20 mouse cellular contexts compared by ENCODE assay signal in genomic region chr2:38678947-38679346, GRCm38 (mm10). TPM values are rescaled to one million over a fixed set of nuclear protein-coding genes. Genes with fewer than 3 reads are reported as not detected.
"Had no signal": no experiment of that assay in that cellular context is flagged by ENCODE, and none has a peak within 500 bp of the region (broad histone marks: within the 10 kb centered on the region; RNA-seq: fewer than 3 reads in every experiment).

No protein-coding gene starts in this region.

- H3K9ac ChIP-seq: kidney, embryonic 15.5 days; limb, embryonic 12.5 days; limb, embryonic 15.5 days; liver, embryonic 14.5 days; liver, postnatal 0 days; lung, embryonic 14.5 days had no signal

- H3K4me1 ChIP-seq: kidney, embryonic 15.5 days; limb, embryonic 12.5 days; limb, embryonic 15.5 days; midbrain, embryonic 10.5 days had no signal

- DNase-seq: kidney, adult 2 months; kidney, postnatal 10 days; kidney, postnatal 36 days; left cerebral cortex, postnatal 4 days; liver, postnatal 0 days; lung, embryonic 14.5 days; lung, postnatal 10 days; lung, postnatal 36 days; midbrain, embryonic 14.5 days; thymus, adult 18-20 months; thymus, postnatal 36 days had no signal

- H3K27ac ChIP-seq: kidney, embryonic 15.5 days; limb, embryonic 12.5 days; limb, embryonic 15.5 days; liver, embryonic 14.5 days; midbrain, embryonic 10.5 days had no signal

- H3K27me3 ChIP-seq: kidney, embryonic 15.5 days; limb, embryonic 15.5 days had no signal

- H3K9me3 ChIP-seq: kidney, embryonic 15.5 days; limb, embryonic 12.5 days; limb, embryonic 15.5 days; megakaryocyte, embryonic 14.5 days; midbrain, embryonic 10.5 days had no signal

- ATAC-seq: liver, postnatal 0 days had no signal

- H3K4me2 ChIP-seq: kidney, embryonic 15.5 days; limb, embryonic 12.5 days; limb, embryonic 15.5 days; liver, embryonic 11.5 days; lung, embryonic 14.5 days had no signal

- H3K4me3 ChIP-seq: kidney, embryonic 15.5 days; limb, embryonic 12.5 days; limb, embryonic 15.5 days; megakaryocyte, embryonic 14.5 days; midbrain, embryonic 10.5 days had no signal

- H3K36me3 ChIP-seq: kidney, embryonic 15.5 days; limb, embryonic 12.5 days; limb, embryonic 15.5 days; midbrain, embryonic 10.5 days had no signal

RNA-seq across cellular contexts. Expression of gene Nr5a1, which starts 35.4 kb away (rescaled TPM):
- polyA plus RNA-seq: liver, embryonic 14.5 days; liver, postnatal 0 days; midbrain, embryonic 14.5 days; neural tube, embryonic 14.5 days; urinary bladder, adult 2 months had no signal
